Mouse (Mus musculus) ovary, adult 10 weeks (tissue): ENCODE data around the gene Myo5a. TPM values are rescaled to one million over a fixed set of nuclear protein-coding genes. Genes with fewer than 3 reads are reported as not detected.

ENCODE experiments used
- polyA plus RNA-seq: library from polyadenylated mRNA; stranded (reverse); fragments of 350-450 nt; fragmentation: Illumina TruSeq; extraction: RNeasy Lipid Tissue Mini Kit (QIAGEN cat#74804); gene quantifications from one replicate; pipeline ENCODE4 v1.2.3, GENCODE M21; 2014

Gene Myo5a
- 70.2 TPM for polyA plus RNA-seq

GRCm38 (mm10) chr9:75070457-75071028 is at the start of gene Myo5a:
Gene Myo5a, plus strand, starts transcription at chr9:75071015.

GRCm38 (mm10) chr9:75037451-75038356 is 33.1 kb upstream of the Myo5a start, which contains the start of gene Arpp19:
Gene Arpp19, plus strand, starts transcription at chr9:75037614.

DNA sequence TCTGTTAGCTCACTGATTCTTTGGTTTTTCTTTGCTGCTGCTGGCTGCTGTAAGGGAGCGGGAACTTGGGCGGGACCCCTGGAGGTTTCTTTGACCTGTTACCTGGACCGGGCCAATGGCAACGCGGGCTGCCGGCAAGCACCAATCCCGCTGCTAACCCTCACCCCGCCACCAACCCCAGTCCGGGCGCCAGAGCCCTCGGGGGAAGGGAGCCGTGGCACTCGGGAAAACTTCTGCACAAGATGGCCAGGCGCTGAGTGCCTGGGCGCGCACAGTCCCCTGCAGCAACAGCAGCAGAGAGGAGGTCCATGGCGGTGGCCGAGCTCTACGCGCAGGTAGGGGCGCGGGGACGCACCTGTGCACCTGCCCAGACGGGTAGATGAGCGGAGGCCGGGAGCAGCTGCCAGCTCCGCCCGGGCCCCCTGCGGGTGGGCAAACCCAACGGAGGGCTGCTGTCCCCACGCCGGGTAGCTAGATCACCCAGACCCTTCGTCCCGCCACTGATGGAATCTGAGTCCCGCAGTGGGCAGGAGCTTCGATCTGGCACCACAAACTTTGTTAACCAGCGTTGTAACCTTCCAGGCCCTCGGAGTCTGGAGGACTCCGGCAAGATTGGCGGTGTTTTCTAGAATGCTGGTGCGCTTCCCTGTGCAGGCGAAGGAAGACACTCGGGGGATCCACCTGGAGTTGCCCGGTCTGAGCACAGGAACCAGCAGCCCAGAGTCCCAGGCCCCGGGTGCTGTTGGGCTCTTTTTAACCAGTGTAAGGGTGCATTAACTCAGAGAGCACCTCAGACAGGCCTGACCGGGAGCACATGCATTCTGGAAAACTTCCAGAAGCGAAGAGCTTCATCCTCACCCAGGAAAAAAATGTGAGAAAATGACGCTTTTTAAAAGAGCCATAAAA is 161.3 kb downstream of the Myo5a start, which contains the start of gene Myo5c:
Myo5c (plus strand) TSS at position 180 of the 906 bp plus-strand sequence.

Other genes with a start within 250 kb of the Myo5a start
- not detected for gene Onecut1, start 209.1 kb upstream of the Myo5a start, polyA plus RNA-seq
- gene Fam214a, start 118.1 kb upstream of the Myo5a start, polyA plus RNA-seq: 43.9 TPM
- 311 TPM for gene Arpp19, start 33.4 kb upstream of the Myo5a start, polyA plus RNA-seq
- 7.1 TPM for gene Myo5c, start 161.0 kb downstream of the Myo5a start, polyA plus RNA-seq
- gene Gnb5, start 235.3 kb downstream of the Myo5a start, polyA plus RNA-seq: 27.0 TPM